Mouse (Mus musculus) central nervous system, embryonic 11.5 days (tissue): ENCODE data around the gene Rad51. TPM values are rescaled to one million over a fixed set of nuclear protein-coding genes. Genes with fewer than 3 reads are reported as not detected.

Experiments
- polyA plus RNA-seq: library from polyadenylated mRNA; depleted of rRNA; stranded (reverse); fragments of >200 nt; gene quantifications from 2 replicates; pipeline ENCODE4 v1.2.3, GENCODE M21; 2012; rRNA removed

Rad51 gene
- 52.8 and 53.0 TPM in 2 replicates for polyA plus RNA-seq

GRCm38 (mm10) chr2:119112438-119113112 lies at the start of gene Rad51:
TSS of gene Rad51 (plus strand) at chr2:119112793.

GRCm38 (mm10) chr2:119156681-119157572 lies 44.3 kb downstream of the Rad51 start, which contains the start of gene Rmdn3:
TSS of gene Rmdn3 (minus strand) at chr2:119157034.

GRCm38 (mm10) chr2:119166901-119167865 lies 54.6 kb downstream of the Rad51 start, which contains the start of gene Gchfr:
TSS of gene Gchfr (plus strand) at chr2:119167773.

GRCm38 (mm10) chr2:119173991-119174651 lies 61.5 kb downstream of the Rad51 start, which contains the start of gene Gm14137:
TSS of gene Gm14137 (plus strand) at chr2:119174509.

Other genes starting within 250 kb of the Rad51 start
- gene Bahd1, start 212.4 kb upstream of the Rad51 start, polyA plus RNA-seq = 12.5 and 17.4 TPM in 2 replicates
- 13.0 and 24.4 TPM in 2 replicates for gene Chst14, start 186.3 kb upstream of the Rad51 start, polyA plus RNA-seq
- gene Ccdc32, start 83.4 kb upstream of the Rad51 start, polyA plus RNA-seq = 15.2 and 18.8 TPM in 2 replicates
- gene Rpusd2, start 78.0 kb upstream of the Rad51 start, polyA plus RNA-seq = 9.2 and 10.1 TPM in 2 replicates
- 10.9 and 14.5 TPM in 2 replicates for gene Knl1, start 65.7 kb upstream of the Rad51 start, polyA plus RNA-seq
- gene Rmdn3, start 44.2 kb downstream of the Rad51 start, polyA plus RNA-seq = 32.3 and 40.1 TPM in 2 replicates
- 1.8 and 3.3 TPM in 2 replicates for gene Gchfr, start 55.0 kb downstream of the Rad51 start, polyA plus RNA-seq
- gene Gm14137, start 61.7 kb downstream of the Rad51 start, polyA plus RNA-seq = 0.02 TPM in 1 of 2 replicates, not detected in the other
- gene Zfyve19, start 95.8 kb downstream of the Rad51 start, polyA plus RNA-seq = 42.1 and 53.1 TPM in 2 replicates
- gene Dnajc17, start 96.0 kb downstream of the Rad51 start, polyA plus RNA-seq = 35.0 and 61.3 TPM in 2 replicates
- gene Ppp1r14d, start 117.1 kb downstream of the Rad51 start, polyA plus RNA-seq = 0.06 TPM in 1 of 2 replicates, not detected in the other
- 1.6 and 2.7 TPM in 2 replicates for gene Spint1, start 124.6 kb downstream of the Rad51 start, polyA plus RNA-seq
- 0.98 and 1.7 TPM in 2 replicates for gene Rhov, start 158.5 kb downstream of the Rad51 start, polyA plus RNA-seq
- gene Vps18, start 175.9 kb downstream of the Rad51 start, polyA plus RNA-seq = 14.3 and 16.2 TPM in 2 replicates
- gene Dll4, start 213.0 kb downstream of the Rad51 start, polyA plus RNA-seq = 4.0 and 5.0 TPM in 2 replicates
- gene Chac1, start 238.4 kb downstream of the Rad51 start, polyA plus RNA-seq = 0.59 and 1.0 TPM in 2 replicates